Mouse (Mus musculus) ES-E14 (cell line): ENCODE results near the gene Tbl1xr1.

ENCODE experiments used
- CHD2 ChIP-seq: IDR thresholded peaks from 2 replicates; pipeline ENCODE4 v1.6.1; 2014; ENCODE audit warnings: mild to moderate bottlenecking, low read depth, low read length, inconsistent platforms
- HCFC1 ChIP-seq: IDR thresholded peaks from 2 replicates; pipeline ENCODE4 v1.6.1; 2012; ENCODE audit warnings: low read length, inconsistent platforms, borderline replicate concordance; ENCODE audit not compliant: insufficient read depth
- MAFK ChIP-seq: IDR thresholded peaks from 2 replicates; pipeline ENCODE4 v1.6.1; 2014; ENCODE audit warnings: mild to moderate bottlenecking, low read depth, low read length, inconsistent platforms; ENCODE audit not compliant: insufficient read depth
- ZNF384 ChIP-seq: IDR thresholded peaks from 2 replicates; pipeline ENCODE4 v1.6.1; 2012; ENCODE audit warnings: low read depth, low read length, inconsistent platforms

DNA sequence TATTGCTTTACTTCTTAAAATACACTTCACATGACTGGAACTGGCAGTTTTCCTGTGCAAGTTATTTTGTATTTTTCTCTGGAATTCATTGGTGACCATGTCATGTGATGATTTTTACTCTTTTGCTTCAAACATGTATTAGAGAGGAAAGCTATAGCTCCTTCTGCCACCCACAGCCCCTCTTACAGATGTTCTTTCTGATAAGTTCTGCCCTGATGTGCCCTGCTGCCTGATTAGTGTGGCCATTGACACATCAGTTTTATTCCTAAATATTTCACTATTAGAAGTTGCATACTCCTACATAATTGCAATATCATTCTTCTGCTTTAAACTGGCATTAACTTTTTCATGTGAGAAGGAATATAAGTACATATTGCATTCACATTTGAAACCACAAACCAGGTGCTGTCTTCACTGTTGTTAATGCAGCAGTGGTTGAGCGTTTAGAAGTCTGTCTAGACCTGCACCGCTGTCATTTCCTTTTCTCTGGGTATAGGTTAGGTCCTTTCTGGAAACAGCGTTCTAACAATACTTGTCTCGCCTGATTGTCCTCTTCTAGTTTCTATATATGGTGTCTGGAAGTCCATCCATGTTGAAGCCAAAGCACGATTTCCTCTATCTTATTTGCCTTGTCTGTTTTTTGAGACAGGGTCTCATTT, 74.5 kb downstream of the Tbl1xr1 start:
- TF ChIP-seq CHD2 (no peak), MAFK (no peak), HCFC1 (no peak), ZNF384 (no peak)
